Mouse (Mus musculus) heart, embryonic 16.5 days (tissue): ENCODE results near the gene Gm28710. TPM values are rescaled to one million over a fixed set of nuclear protein-coding genes. Genes with fewer than 3 reads are reported as not detected.

ENCODE experiments used
- ATAC-seq: fragments of 200-750 bp; cut with Nextera tagmentation; replicated peaks from 2 replicates; pipeline ENCODE4 v1.8.0; 2017; ENCODE audit warnings: moderate number of reproducible peaks; ENCODE audit not compliant: insufficient read depth, low FRiP score; ENCODE audit errors: extremely low read depth
- H3K27ac ChIP-seq: fragments of 300-500 bp; sonication (generic); 2 replicates; pipeline ENCODE4 v1.5.1; 2014; ENCODE audit warnings: mild to moderate bottlenecking, low read length, control low read depth, moderate library complexity
- H3K27me3 ChIP-seq: fragments of 300-500 bp; sonication (generic); 2 replicates; pipeline ENCODE4 v1.6.1; 2014; ENCODE audit warnings: low read length, mixed read lengths; ENCODE audit not compliant: control insufficient read depth, insufficient read depth
- H3K36me3 ChIP-seq: fragments of 300-500 bp; sonication (generic); 2 replicates; pipeline ENCODE4 v1.6.1; 2014; ENCODE audit not compliant: control insufficient read depth, insufficient read depth
- H3K4me1 ChIP-seq: fragments of 300-500 bp; sonication (generic); 2 replicates; pipeline ENCODE4 v1.6.1; 2014; ENCODE audit warnings: low read length, mixed read lengths; ENCODE audit not compliant: control insufficient read depth, insufficient read depth
- H3K4me2 ChIP-seq: fragments of 300-500 bp; sonication (generic); 2 replicates; pipeline ENCODE4 v1.6.1; 2014; ENCODE audit warnings: low read depth, mild to moderate bottlenecking, control low read depth, low read length
- H3K4me3 ChIP-seq: fragments of 300-500 bp; sonication (generic); 2 replicates; pipeline ENCODE4 v1.5.1; 2014; ENCODE audit warnings: mild to moderate bottlenecking, control low read depth, low read length
- H3K9ac ChIP-seq: fragments of 300-500 bp; sonication (generic); 2 replicates; pipeline ENCODE4 v1.6.1; 2014; ENCODE audit warnings: low read length, control low read depth
- H3K9me3 ChIP-seq: fragments of 300-500 bp; sonication (generic); replicated peaks from 2 replicates; pipeline ENCODE4 v1.6.1; 2016; ENCODE audit warnings: low read length; ENCODE audit not compliant: control insufficient read depth
- WGBS: fragments of 180-500 bp; shearing (Covaris S2); extraction: QIAGEN DNeasy Blood & Tissue Kit; methylation state at CpG from one replicate; pipeline ENCODE4 v1.1.7; 2014; 5-methylcytosine and 5-hydroxymethylcytosine counted together
- polyA plus RNA-seq: library from polyadenylated mRNA; unstranded; fragments of >200 nt; fragmentation: Nextera tagmentation; extraction: Ambion mirVana; gene quantifications from 2 replicates; pipeline ENCODE4 v1.2.1, GENCODE M21; 2015

Gm28710 gene
- polyA plus RNA-seq, 1 experiment from 2014 or later, result 0.07 TPM

- no peak for ATAC-seq
- H3K36me3 ChIP-seq, result no peaks in the 10 kb centered on the region
- H3K9ac ChIP-seq, result no peak overlapping the region
- WGBS, result 85% methylated on average over 8 of the region's 8 CpGs
- H3K27me3 ChIP-seq, result no peaks in the 10 kb centered on the region
- H3K4me1 ChIP-seq, result no peaks in the 10 kb centered on the region
- no peak overlapping the region for H3K4me2 ChIP-seq
- no peak overlapping the region for H3K4me3 ChIP-seq
- H3K27ac ChIP-seq, result no peak overlapping the region
- H3K9me3 ChIP-seq, result no peaks in the 10 kb centered on the region
Measured at GRCm38 (mm10) chr5:16919791-16920190, 128.2 kb downstream of the Gm28710 start.

GRCm38 (mm10) chr5:16922473-16922872 lies 130.9 kb downstream of the Gm28710 start:
- Histone ChIP-seq H3K4me3 (no peak overlapping the region), H3K27me3 (no peaks in the 10 kb centered on the region), H3K9me3 (no peaks in the 10 kb centered on the region), H3K4me1 (no peaks in the 10 kb centered on the region), H3K36me3 (no peaks in the 10 kb centered on the region), H3K9ac (no peak overlapping the region), H3K4me2 (no peak overlapping the region), H3K27ac (no peak overlapping the region)
- no peak for ATAC-seq
- WGBS, result 39% methylated on average over 1 of the region's 1 CpGs

Other genes starting within 250 kb of the Gm28710 start
- gene Hgf, start 238.3 kb upstream of the Gm28710 start, polyA plus RNA-seq, result 0.88 and 0.91 TPM in 2 replicates